Mouse (Mus musculus) CD4-positive helper T cell, adult 2 months (primary cell): Measurements from ENCODE around the gene Cyb561.

Experiments used
- DNase-seq: peaks from one replicate; pipeline ENCODE4 v3.0.0-alpha.2; 2012; ENCODE audit warnings: low read depth, missing footprints, low spot score

The Cyb561 gene

DNA sequence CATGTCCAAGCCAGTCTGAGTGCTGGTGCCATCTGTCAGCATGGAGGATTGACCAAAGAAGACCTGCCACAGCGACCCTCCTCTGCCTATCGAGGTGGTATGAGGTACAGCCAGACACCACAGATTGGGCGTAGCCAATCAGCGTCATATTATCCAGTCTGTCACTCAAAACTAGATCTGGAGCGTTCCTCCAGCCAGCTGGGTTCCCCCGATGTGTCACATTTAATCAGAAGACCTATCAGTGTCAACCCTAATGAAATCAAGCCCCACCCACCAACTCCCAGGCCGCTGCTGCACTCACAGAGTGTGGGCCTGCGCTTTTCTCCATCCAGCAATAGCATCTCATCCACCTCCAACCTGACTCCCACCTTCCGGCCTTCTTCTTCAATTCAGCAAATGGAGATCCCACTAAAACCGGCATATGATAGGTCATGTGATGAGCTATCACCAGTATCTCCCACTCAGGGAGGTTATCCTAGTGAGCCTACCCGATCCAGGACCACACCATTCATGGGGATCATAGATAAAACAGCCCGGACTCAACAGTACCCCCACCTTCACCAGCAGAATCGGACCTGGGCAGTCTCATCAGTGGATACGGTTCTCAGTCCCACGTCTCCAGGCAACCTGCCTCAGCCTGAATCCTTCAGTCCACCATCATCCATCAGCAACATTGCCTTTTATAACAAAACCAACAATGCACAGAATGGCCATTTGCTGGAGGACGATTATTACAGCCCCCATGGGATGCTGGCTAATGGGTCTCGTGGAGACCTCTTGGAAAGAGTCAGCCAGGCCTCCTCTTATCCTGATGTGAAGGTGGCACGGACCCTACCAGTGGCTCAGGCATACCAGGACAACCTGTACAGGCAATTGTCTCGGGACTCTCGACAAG lies 30.1 kb downstream of the Cyb561 start:
- DNase-seq: no peak

DNA sequence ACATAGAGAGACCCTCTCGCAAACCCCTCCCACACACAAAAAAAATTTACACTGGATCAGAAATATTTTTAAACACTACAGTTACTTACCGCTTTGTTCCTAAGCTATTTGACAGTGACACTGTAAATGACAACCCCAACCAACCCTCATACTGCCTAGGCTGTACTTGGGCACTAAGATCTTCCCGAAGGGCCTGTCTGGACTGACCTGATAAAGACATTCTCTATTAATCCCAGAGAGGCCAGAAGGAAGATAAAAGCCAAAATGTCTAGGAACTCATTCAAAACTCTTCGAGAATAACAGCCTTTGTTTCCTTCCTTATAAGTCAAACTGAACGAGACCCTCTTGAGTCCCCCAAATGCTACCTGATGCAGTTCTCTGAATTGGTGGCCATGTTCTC lies 31.9 kb downstream of the Cyb561 start:
- DNase-seq: no peak

DNA sequence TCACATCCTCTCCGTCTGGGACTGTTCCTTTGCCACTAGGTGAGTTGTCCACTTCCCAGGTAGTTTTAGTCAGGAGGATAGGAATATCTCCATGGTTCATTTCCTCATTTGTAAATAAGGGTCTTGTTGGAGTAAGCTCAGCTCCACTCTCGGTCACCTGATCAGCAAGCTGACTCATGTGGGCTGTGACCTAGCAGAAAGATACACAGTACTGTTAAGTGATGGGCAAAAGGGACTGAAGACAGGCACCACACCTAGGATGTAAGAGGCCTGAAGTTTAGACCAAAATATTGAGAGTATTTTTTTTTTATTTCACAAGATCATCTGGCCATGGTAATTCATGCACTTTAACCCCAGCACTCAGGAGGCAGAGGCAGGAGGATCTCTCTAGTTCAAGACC lies 32.3 kb downstream of the Cyb561 start:
- no peak for DNase-seq

DNA sequence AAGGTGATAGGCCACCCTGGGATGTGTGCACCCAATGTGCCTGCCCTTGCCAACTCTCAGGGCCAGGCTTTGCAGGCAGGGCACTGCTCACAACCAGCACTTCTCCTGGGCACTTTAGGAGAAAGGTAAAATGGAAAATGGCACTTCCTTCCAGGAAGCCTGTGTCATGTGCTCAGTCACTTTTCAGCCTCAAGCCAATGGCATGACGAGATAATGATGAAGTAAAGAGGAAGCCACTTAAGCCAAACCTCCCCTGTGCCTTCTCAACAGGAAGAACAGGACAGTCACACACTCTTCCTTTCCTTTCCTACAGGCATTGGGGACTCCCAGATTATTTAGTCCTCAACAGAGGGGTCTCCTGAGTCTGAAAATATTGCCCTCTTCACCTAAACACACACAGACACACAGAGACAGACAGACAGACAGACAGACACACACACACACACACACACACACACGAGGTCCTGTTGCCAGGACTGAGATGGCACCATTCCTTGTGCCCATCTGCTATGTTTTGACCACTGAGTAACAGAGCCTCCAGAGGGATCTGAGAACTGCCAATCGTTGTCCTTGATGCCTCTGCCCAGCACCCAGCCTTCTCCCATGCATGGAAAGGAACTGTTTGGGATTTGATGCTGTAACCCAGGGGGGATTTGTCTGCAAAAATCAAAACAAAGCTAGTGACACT lies 32.9 kb downstream of the Cyb561 start:
- DNase-seq: no peak

DNA sequence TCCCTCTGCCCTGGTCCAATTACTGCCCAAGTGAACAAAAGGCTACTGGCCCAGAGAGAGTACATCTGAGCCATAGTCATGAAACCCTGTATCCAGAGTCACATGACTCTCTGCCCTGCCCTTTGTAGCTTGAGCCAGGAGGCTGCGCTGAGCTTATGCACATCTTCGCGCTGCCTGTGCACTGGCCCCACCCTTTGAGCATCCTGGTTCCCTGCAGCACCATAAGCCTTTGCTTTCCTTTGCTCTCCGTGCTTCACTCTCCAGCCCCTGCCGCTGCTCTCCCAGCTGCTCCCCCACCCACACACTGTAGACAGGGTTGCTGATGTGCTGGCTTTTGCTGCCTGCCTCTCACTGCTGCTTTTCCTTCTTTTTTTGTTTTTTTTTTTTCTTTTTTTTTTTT lies 39.6 kb downstream of the Cyb561 start:
- no peak for DNase-seq

DNA sequence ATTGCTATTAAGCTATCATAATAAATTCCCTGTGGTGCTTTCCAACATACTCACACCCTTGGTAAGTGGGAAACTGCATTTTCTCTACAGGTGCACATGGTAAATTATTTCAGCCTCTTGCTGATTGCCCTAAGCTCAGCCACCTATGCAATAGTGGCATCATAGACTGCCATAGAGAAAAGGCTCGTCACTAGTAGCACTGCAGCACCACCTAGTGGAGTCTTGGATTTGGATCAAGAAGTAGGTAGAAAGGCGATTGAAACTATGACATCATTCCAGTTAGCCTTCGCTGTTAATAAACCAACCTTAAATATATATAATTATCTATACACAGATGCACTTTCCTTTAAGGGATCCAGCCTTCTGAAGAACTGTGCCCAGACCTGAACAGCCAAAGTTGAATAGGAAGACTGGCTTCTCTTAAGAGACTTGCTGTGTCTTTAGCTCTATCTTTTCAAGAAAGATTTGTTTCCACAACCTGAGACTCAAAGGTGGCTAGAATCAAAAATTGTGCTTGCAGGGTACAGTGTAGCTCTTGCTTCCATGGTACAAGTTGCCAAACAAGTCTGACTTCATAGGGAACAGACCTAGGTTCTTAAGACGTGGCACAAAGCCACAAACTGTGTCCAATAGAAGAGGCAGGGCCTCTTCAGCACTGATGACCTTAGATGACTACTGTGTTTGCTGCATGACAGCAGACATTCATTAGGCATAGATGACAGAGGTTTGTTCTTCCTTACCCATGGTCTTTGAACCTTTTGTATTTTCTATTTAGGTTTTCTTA lies 41.4 kb downstream of the Cyb561 start:
- peak; percentile 70 for DNase-seq

DNA sequence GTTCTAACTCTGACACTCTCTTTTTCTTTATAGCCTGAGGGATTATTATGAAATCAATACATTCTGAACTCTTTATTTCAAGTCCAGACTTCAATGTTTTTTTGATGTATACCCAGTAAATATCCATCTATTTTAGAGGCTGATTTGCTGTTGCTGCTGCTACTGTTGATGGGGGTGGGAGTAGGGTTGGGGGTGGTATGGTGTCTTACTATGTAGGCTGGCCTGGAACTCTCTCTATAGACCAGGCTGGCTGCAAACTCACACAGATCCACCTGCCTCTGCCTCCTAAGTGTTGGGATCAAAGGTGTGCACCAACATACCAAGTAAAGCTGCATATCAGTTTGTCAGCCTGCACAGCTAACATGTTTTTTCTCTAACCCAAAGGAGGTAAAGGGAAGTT lies 42.0 kb downstream of the Cyb561 start:
- no peak for DNase-seq

DNA sequence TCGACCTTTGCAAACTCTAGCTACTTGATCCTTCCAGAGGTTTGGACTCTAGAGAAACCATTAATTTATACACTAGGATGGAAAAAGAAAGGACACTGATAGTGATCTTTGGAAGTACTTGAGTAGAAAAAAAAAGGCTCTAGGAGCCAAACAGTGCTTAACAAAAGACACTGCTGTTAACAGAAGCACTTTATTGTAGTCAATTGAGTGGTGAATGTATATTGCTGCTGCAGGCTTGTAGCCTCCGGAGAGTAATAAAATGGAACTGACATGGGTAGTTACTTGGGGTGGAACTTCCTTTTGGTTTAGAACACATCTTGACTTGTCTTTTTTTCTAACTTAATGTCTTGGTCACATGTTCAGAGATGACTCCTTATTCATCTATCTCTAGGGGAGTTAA lies 43.5 kb downstream of the Cyb561 start:
- DNase-seq: no peak

DNA sequence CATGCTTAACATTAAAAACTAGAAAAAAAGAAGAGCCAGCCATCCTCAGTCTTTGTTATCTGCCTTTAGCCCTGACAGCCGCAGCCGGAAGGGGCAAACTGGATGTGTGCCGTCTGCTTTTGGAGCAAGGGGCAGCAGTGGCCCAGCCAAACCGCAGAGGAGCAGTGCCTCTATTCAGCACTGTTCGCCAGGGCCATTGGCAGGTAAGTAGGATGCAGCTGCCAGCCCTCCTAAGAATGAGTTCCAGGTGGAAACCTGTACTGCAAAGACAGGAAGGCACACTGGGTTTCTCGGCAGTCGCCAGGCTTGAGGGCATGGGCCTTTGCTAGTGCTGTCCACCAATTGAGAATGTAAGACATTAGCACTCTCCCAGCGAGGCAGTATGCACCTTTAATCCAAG lies 44.2 kb downstream of the Cyb561 start:
- no peak for DNase-seq

DNA sequence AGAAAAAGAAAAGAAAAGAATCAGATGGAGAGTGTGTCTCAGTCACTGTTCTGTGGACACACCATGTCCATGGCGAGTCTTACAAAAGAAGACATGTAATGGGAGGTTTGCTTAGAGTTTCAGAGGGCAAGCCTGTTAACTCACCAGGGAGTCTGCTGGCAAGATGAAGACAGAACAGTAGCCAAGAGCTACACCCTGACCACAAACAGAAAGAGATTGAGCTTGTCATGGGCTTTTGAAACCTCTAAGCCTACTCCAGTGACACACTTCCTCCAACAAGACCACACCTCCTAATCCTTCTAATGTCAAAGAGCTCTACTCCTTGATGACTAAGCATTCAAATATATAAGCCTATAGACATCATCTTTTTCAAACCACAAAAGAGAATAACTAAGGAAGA lies 45.8 kb downstream of the Cyb561 start:
- no peak for DNase-seq

DNA sequence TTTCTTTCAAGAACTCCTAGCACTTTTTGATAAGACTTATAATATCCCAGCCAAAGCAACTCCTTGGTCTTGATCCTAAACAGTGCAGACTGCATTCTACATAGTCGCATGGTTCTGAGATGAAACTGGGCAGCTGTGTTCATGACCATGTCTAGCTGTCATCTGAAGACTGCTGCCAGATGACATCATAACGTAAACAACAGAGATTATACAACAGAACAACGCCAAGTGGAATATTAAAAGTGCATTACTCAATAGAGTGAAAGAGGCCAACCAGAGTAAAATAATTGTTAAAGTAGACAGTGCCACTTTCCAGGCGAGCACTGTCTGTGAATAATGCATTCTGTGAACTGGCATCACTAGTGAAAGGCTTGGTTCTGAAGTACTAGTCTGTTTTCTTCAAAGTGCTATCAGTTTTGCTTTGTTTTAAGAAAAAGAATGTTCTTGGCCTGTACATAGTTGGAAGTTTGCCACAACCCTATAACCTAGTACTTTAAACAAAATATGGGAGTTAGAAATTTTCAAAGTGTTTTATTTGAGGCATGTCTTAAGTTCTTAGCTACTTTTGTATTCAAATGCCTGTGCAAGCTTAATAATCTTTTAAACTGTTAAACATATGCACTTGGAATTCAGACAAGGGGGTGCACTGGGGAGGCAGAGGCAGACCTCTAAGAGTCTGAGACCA lies 47.5 kb downstream of the Cyb561 start:
- DNase-seq: no peak

DNA sequence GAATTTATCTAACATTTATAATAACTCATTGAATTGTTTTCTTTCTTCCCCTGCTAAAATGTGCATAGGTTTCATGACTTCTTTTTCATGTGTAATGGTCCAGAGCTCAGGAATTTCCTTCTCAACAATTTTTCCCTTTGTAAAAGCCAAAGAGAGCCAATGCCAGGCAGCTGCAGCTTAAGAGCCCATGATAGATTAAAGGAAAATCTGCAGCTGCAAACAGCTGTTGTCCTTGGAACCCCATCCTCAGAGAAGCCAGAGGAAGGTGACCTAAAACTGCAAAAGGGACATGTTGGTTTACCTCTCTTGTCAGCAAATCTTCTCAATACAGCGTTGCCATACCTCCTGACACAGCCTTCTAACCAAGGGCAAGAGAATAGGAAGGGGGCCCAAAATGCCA lies 50.2 kb downstream of the Cyb561 start:
- no peak for DNase-seq

DNA sequence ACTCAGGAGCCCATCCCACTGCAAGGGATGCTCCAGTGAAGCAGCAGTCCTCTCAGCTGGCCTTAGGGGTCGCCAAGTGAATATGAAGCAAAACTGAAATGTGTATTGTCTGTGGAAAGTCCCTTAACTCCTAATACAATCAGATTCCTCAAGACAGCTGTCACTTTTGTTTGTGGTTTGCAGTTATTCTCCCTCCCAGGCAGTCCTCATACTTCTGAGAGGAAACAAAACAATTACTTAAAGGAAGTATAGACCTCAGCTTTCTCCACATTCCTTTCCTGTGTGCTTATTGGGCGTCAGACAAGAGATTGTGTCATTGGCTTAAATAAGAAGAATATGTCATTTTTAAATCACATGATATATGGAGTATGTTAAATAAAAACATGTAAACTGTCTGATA lies 51.6 kb downstream of the Cyb561 start:
- DNase-seq: peak; percentile 32

DNA sequence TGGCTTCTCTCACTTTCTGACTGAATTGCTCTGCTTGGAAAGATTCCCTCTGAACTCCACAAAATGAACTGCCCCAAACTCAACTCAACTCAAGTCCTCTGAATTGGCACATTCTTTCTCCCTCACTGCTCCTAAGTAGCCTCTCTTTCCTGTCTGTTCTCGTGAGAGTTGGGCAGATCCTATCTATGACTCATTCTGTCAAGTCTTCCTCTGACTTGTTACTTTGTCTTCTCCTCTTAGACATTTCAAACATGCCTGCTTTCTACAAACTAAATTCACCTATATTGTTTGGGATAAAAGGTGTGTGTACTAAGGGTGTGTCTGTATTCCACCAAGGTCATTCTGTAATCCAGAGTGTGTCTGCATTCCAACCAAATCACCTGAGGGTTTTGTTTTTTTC lies 54.0 kb downstream of the Cyb561 start:
- no peak for DNase-seq

DNA sequence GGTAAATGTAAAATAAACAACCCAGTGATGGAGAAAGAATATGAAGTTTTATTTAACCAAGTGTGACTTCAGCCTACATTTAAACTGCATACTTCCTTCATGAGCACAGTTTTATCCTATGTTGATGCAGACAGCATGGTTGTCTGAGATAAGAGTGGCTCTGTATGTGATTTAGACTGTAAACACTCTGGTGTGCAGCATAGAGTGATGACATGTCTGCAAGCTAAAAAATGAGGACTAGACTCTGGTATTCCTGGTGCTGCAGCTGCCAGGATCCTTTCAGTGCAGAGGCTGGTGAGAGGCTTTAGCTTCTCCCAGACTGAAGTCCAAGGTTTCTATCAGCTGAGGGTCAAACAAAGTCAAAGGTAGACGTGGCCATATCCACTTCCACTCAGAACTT lies 65.9 kb downstream of the Cyb561 start:
- DNase-seq: no peak

DNA sequence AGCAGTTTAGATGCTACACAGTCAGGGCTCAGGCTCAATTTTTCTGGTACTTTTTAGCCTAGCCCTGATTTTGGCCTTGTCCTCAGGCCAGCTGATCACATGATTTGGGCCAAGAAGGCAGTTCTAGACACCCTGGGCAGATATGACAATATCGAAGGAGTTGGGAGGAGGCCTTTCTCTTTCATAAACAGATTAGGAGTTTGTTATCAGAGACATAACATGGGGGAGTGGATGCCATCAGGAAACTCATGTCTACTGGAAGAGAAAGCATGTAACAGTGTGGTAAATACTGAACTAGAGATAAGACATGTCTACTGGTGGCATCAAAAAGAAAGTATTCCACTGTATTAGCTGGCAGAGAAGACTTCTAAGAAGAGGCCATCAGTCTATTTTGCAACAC lies 67.6 kb downstream of the Cyb561 start:
- no peak for DNase-seq
